In genomic region chr11:102287485-102287884, GRCm38 (mm10) we compare ENCODE assay signal across 25 mouse cellular contexts. TPM values are rescaled to one million over a fixed set of nuclear protein-coding genes. Genes with fewer than 3 reads are reported as not detected.
A peak's percentile ranks its signal among the peaks of the same experiment; 100 is the strongest.
DNase-seq lines count a peak whose midpoint lies in the region; ATAC-seq lines count a peak whose summit lies in the region.
"Had no signal": no experiment of that assay in that cellular context is flagged by ENCODE, and none has a peak within 500 bp of the region (broad histone marks: within the 10 kb centered on the region; RNA-seq: fewer than 3 reads in every experiment).

No protein-coding gene starts in this region.

- peak overlapping the region; percentile 29; the same call in 1 of the 2 replicates for H3K9ac ChIP-seq in forebrain, embryonic 12.5 days
- H3K9ac ChIP-seq in forebrain, embryonic 14.5 days (ENCODE audit: low read length) = no peak overlapping the region
- peak overlapping the region; percentile 29; the same call in 1 of the 2 replicates for H3K9ac ChIP-seq in hindbrain, embryonic 13.5 days
- no peak overlapping the region for H3K9ac ChIP-seq in hindbrain, embryonic 16.5 days (ENCODE audit: low read depth, low read length)
- no peak overlapping the region for H3K9ac ChIP-seq in liver, embryonic 16.5 days (ENCODE audit: low read depth, low read length)
- H3K9ac ChIP-seq: forebrain, postnatal 0 days; heart, embryonic 15.5 days; hindbrain, embryonic 15.5 days; lung, embryonic 14.5 days; neural tube, embryonic 15.5 days had no signal

- H3K9me3 ChIP-seq in forebrain, embryonic 12.5 days = no peaks in the 10 kb centered on the region
- H3K9me3 ChIP-seq in forebrain, embryonic 14.5 days (replicated peaks; ENCODE audit: control insufficient read depth, low read length) = no peaks in the 10 kb centered on the region
- H3K9me3 ChIP-seq in hindbrain, embryonic 13.5 days = no peaks in the 10 kb centered on the region
- no peaks in the 10 kb centered on the region for H3K9me3 ChIP-seq in hindbrain, embryonic 16.5 days (ENCODE audit: control insufficient read depth, low read length)
- H3K9me3 ChIP-seq in megakaryocyte, embryonic 14.5 days = no peaks in the 10 kb centered on the region
- H3K9me3 ChIP-seq in liver, embryonic 16.5 days (replicated peaks; ENCODE audit: control insufficient read depth, low read length) = no peaks in the 10 kb centered on the region
- H3K9me3 ChIP-seq: heart, embryonic 15.5 days; hindbrain, embryonic 15.5 days; kidney, embryonic 15.5 days; neural tube, embryonic 15.5 days had no signal

- no peak for DNase-seq in forebrain, embryonic 14.5 days (ENCODE audit: low spot score)
- DNase-seq: adrenal gland, adult 8-10 months; cerebellum, adult 2 months; forebrain, postnatal 0 days; gastrocnemius, postnatal 14 days; heart, adult 2 months; heart, postnatal 36 days; kidney, adult 11 months; kidney, postnatal 36 days; layer of hippocampus, postnatal 36 days; lung, embryonic 14.5 days; right cerebral cortex, adult 18-20 months; right cerebral cortex, postnatal 4 days; thymus, postnatal 25 days had no signal

- peaks cover 53% of the 10 kb centered on the region for H3K36me3 ChIP-seq in forebrain, embryonic 12.5 days (replicated peaks)
- H3K36me3 ChIP-seq in forebrain, embryonic 14.5 days (ENCODE audit: control insufficient read depth, insufficient read depth, low read length) = peaks cover 54% of the 10 kb centered on the region
- H3K36me3 ChIP-seq in hindbrain, embryonic 13.5 days = peaks cover 54% of the 10 kb centered on the region
- H3K36me3 ChIP-seq in hindbrain, embryonic 16.5 days (ENCODE audit: control insufficient read depth, insufficient read depth, low read length) = peaks cover 27% of the 10 kb centered on the region
- H3K36me3 ChIP-seq in megakaryocyte, embryonic 14.5 days (replicated peaks; ENCODE audit: low read length) = peaks cover 61% of the 10 kb centered on the region
- peaks cover 29% of the 10 kb centered on the region for H3K36me3 ChIP-seq in liver, embryonic 16.5 days (ENCODE audit: control insufficient read depth, insufficient read depth)

- no peak for ATAC-seq in forebrain, embryonic 12.5 days (ENCODE audit: low FRiP score)
- no peak for ATAC-seq in forebrain, embryonic 14.5 days
- ATAC-seq in hindbrain, embryonic 13.5 days (ENCODE audit: low FRiP score) = no peak
- no peak for ATAC-seq in hindbrain, embryonic 16.5 days
- ATAC-seq in megakaryocyte, adult 5-6 weeks (ENCODE audit: poor library complexity, severe bottlenecking) = no peak
- ATAC-seq in liver, embryonic 16.5 days (ENCODE audit: low read depth) = no peak
- ATAC-seq: forebrain, postnatal 0 days had no signal

- H3K4me1 ChIP-seq in forebrain, embryonic 12.5 days = peaks cover 15% of the 10 kb centered on the region
- peaks cover 8% of the 10 kb centered on the region for H3K4me1 ChIP-seq in forebrain, embryonic 14.5 days (ENCODE audit: control insufficient read depth, insufficient read depth, low read length)
- H3K4me1 ChIP-seq in hindbrain, embryonic 13.5 days (replicated peaks) = peaks cover 33% of the 10 kb centered on the region
- H3K4me1 ChIP-seq in hindbrain, embryonic 16.5 days (ENCODE audit: control insufficient read depth, insufficient read depth, low read depth, low read length) = peaks cover 14% of the 10 kb centered on the region
- H3K4me1 ChIP-seq in megakaryocyte, embryonic 14.5 days = peaks cover 64% of the 10 kb centered on the region
- H3K4me1 ChIP-seq in liver, embryonic 16.5 days (ENCODE audit: control insufficient read depth, low read depth, low read length) = peaks cover 31% of the 10 kb centered on the region

- no peaks in the 10 kb centered on the region for H3K27me3 ChIP-seq in forebrain, embryonic 12.5 days
- no peaks in the 10 kb centered on the region for H3K27me3 ChIP-seq in forebrain, embryonic 14.5 days (replicated peaks; ENCODE audit: control insufficient read depth, insufficient read depth, low read length)
- H3K27me3 ChIP-seq in hindbrain, embryonic 13.5 days = no peaks in the 10 kb centered on the region
- no peaks in the 10 kb centered on the region for H3K27me3 ChIP-seq in hindbrain, embryonic 16.5 days (replicated peaks; ENCODE audit: control insufficient read depth, insufficient read depth, low read length)
- H3K27me3 ChIP-seq in megakaryocyte, embryonic 14.5 days (replicated peaks) = no peaks in the 10 kb centered on the region
- no peaks in the 10 kb centered on the region for H3K27me3 ChIP-seq in liver, embryonic 16.5 days (ENCODE audit: control insufficient read depth, insufficient read depth, low read depth, low read length)
- H3K27me3 ChIP-seq: heart, embryonic 15.5 days; hindbrain, embryonic 15.5 days; kidney, embryonic 15.5 days; neural tube, embryonic 15.5 days had no signal

- no peak overlapping the region for H3K4me2 ChIP-seq in forebrain, embryonic 12.5 days
- no peak overlapping the region for H3K4me2 ChIP-seq in forebrain, embryonic 14.5 days (ENCODE audit: low read length)
- no peak overlapping the region for H3K4me2 ChIP-seq in hindbrain, embryonic 13.5 days
- no peak overlapping the region for H3K4me2 ChIP-seq in hindbrain, embryonic 16.5 days (ENCODE audit: low read length)
- H3K4me2 ChIP-seq in liver, embryonic 16.5 days (ENCODE audit: low read depth, low read length) = no peak overlapping the region
- H3K4me2 ChIP-seq: heart, embryonic 15.5 days; kidney, embryonic 15.5 days; lung, embryonic 14.5 days had no signal

- WGBS in forebrain, embryonic 12.5 days = 91% methylated on average over 8 of the region's 8 CpGs
- 91% methylated on average over 8 of the region's 8 CpGs for WGBS in forebrain, embryonic 14.5 days
- WGBS in hindbrain, embryonic 13.5 days = 87% methylated on average over 8 of the region's 8 CpGs
- WGBS in hindbrain, embryonic 16.5 days = 86% methylated on average over 8 of the region's 8 CpGs
- 80% methylated on average over 8 of the region's 8 CpGs for WGBS in liver, embryonic 16.5 days (ENCODE audit: insufficient replicate concordance)

- no peak overlapping the region for H3K4me3 ChIP-seq in forebrain, embryonic 12.5 days (replicated peaks)
- H3K4me3 ChIP-seq in forebrain, embryonic 14.5 days (ENCODE audit: low read depth, low read length) = no peak overlapping the region
- no peak overlapping the region for H3K4me3 ChIP-seq in hindbrain, embryonic 13.5 days
- H3K4me3 ChIP-seq in hindbrain, embryonic 16.5 days (ENCODE audit: low read length) = no peak overlapping the region
- H3K4me3 ChIP-seq in megakaryocyte, embryonic 14.5 days (replicated peaks) = peak overlapping the region; percentile 50
- H3K4me3 ChIP-seq in liver, embryonic 16.5 days (ENCODE audit: low read depth, low read length) = no peak overlapping the region
- H3K4me3 ChIP-seq: heart, adult 2 months; heart, embryonic 15.5 days; hindbrain, embryonic 15.5 days; kidney, embryonic 15.5 days had no signal

- no peak overlapping the region for H3K27ac ChIP-seq in forebrain, embryonic 12.5 days
- no peak overlapping the region for H3K27ac ChIP-seq in forebrain, embryonic 14.5 days (ENCODE audit: low read depth, low read length)
- no peak overlapping the region for H3K27ac ChIP-seq in hindbrain, embryonic 13.5 days
- no peak overlapping the region for H3K27ac ChIP-seq in hindbrain, embryonic 16.5 days (ENCODE audit: low read depth, low read length)
- H3K27ac ChIP-seq in liver, embryonic 16.5 days (ENCODE audit: low read length) = peak overlapping the region; percentile 48; the same call in 1 of the 2 replicates
- H3K27ac ChIP-seq: heart, adult 2 months; heart, embryonic 15.5 days; hindbrain, embryonic 15.5 days; kidney, embryonic 15.5 days; neural tube, embryonic 15.5 days had no signal

RNA-seq across cellular contexts. Expression of gene Tmub2, which starts 2.8 kb away (rescaled TPM):
- 53.9 and 55.9 TPM in 2 replicates for polyA plus RNA-seq in forebrain, embryonic 12.5 days (2016; fragmentation: Nextera tagmentation; extraction: Ambion mirVana)
- 74.4 and 75.3 TPM in 2 replicates for polyA plus RNA-seq in forebrain, embryonic 14.5 days (2014; fragmentation: Nextera tagmentation; extraction: Ambion mirVana)
- 81.3 and 82.8 TPM in 2 replicates for polyA plus RNA-seq in hindbrain, embryonic 13.5 days (2015; fragmentation: Nextera tagmentation; extraction: Ambion mirVana)
- polyA plus RNA-seq in hindbrain, embryonic 16.5 days (2015; fragmentation: Nextera tagmentation; extraction: Ambion mirVana) = 81.6 and 85.0 TPM in 2 replicates
- 46.7 and 48.3 TPM in 2 replicates for polyA plus RNA-seq in megakaryocyte, embryonic 14.5 days (2012; ENCODE audit: insufficient read depth, low replicate concordance)
- 20.8 and 22.0 TPM in 2 replicates for total RNA-seq in megakaryocyte, adult 5-6 weeks (2015)
- 27.0 and 27.5 TPM in 2 replicates for total RNA-seq in megakaryocyte, adult 5-6 weeks (2017)
- 26.7 and 28.5 TPM in 2 replicates for polyA plus RNA-seq in liver, embryonic 16.5 days (2015; fragmentation: Nextera tagmentation; extraction: Ambion mirVana)

RNA-seq across cellular contexts. Expression of gene Atxn7l3, which starts 8.9 kb away (rescaled TPM):
- polyA plus RNA-seq in forebrain, embryonic 12.5 days (2016; fragmentation: Nextera tagmentation; extraction: Ambion mirVana) = 22.4 and 22.6 TPM in 2 replicates
- polyA plus RNA-seq in forebrain, embryonic 14.5 days (2014; fragmentation: Nextera tagmentation; extraction: Ambion mirVana) = 25.2 and 28.7 TPM in 2 replicates
- 29.2 and 29.9 TPM in 2 replicates for polyA plus RNA-seq in hindbrain, embryonic 13.5 days (2015; fragmentation: Nextera tagmentation; extraction: Ambion mirVana)
- polyA plus RNA-seq in hindbrain, embryonic 16.5 days (2015; fragmentation: Nextera tagmentation; extraction: Ambion mirVana) = 26.6 and 29.2 TPM in 2 replicates
- polyA plus RNA-seq in megakaryocyte, embryonic 14.5 days (2012; ENCODE audit: insufficient read depth, low replicate concordance) = 64.8 and 80.0 TPM in 2 replicates
- total RNA-seq in megakaryocyte, adult 5-6 weeks (2015) = 24.9 and 26.9 TPM in 2 replicates
- total RNA-seq in megakaryocyte, adult 5-6 weeks (2017) = 25.5 and 25.7 TPM in 2 replicates
- 3.0 and 3.2 TPM in 2 replicates for polyA plus RNA-seq in liver, embryonic 16.5 days (2015; fragmentation: Nextera tagmentation; extraction: Ambion mirVana)

RNA-seq across cellular contexts. Expression of gene Asb16, which starts 18.9 kb away (rescaled TPM):
- not detected in 2 replicates for polyA plus RNA-seq in forebrain, embryonic 12.5 days (2016; fragmentation: Nextera tagmentation; extraction: Ambion mirVana)
- polyA plus RNA-seq in forebrain, embryonic 14.5 days (2014; fragmentation: Nextera tagmentation; extraction: Ambion mirVana) = not detected in 2 replicates
- not detected in 2 replicates for polyA plus RNA-seq in hindbrain, embryonic 13.5 days (2015; fragmentation: Nextera tagmentation; extraction: Ambion mirVana)
- polyA plus RNA-seq in hindbrain, embryonic 16.5 days (2015; fragmentation: Nextera tagmentation; extraction: Ambion mirVana) = 0.09 and 0.11 TPM in 2 replicates
- polyA plus RNA-seq in megakaryocyte, embryonic 14.5 days (2012; ENCODE audit: insufficient read depth, low replicate concordance) = not detected in 2 replicates
- total RNA-seq in megakaryocyte, adult 5-6 weeks (2015) = 0.04 TPM in 1 of 2 replicates, not detected in the other
- total RNA-seq in megakaryocyte, adult 5-6 weeks (2017) = not detected in 2 replicates
- 0.04 TPM in 1 of 2 replicates, not detected in the other for polyA plus RNA-seq in liver, embryonic 16.5 days (2015; fragmentation: Nextera tagmentation; extraction: Ambion mirVana)
- polyA plus RNA-seq: forebrain, postnatal 0 days; stomach, embryonic 14.5 days had no signal

RNA-seq across cellular contexts. Expression of gene Ubtf, which starts 32.1 kb away (rescaled TPM):
- polyA plus RNA-seq in forebrain, embryonic 12.5 days (2016; fragmentation: Nextera tagmentation; extraction: Ambion mirVana) = 111 and 121 TPM in 2 replicates
- polyA plus RNA-seq in forebrain, embryonic 14.5 days (2014; fragmentation: Nextera tagmentation; extraction: Ambion mirVana) = 74.5 and 91.0 TPM in 2 replicates
- 77.1 and 82.7 TPM in 2 replicates for polyA plus RNA-seq in hindbrain, embryonic 13.5 days (2015; fragmentation: Nextera tagmentation; extraction: Ambion mirVana)
- 70.4 and 76.8 TPM in 2 replicates for polyA plus RNA-seq in hindbrain, embryonic 16.5 days (2015; fragmentation: Nextera tagmentation; extraction: Ambion mirVana)
- polyA plus RNA-seq in megakaryocyte, embryonic 14.5 days (2012; ENCODE audit: insufficient read depth, low replicate concordance) = 46.9 and 85.8 TPM in 2 replicates
- total RNA-seq in megakaryocyte, adult 5-6 weeks (2015) = 19.6 and 22.4 TPM in 2 replicates
- total RNA-seq in megakaryocyte, adult 5-6 weeks (2017) = 82.8 and 90.2 TPM in 2 replicates
- polyA plus RNA-seq in liver, embryonic 16.5 days (2015; fragmentation: Nextera tagmentation; extraction: Ambion mirVana) = 44.5 and 46.4 TPM in 2 replicates

RNA-seq across cellular contexts. Expression of gene BC030867, which starts 38.8 kb away (rescaled TPM):
- 18.5 and 19.4 TPM in 2 replicates for polyA plus RNA-seq in forebrain, embryonic 12.5 days (2016; fragmentation: Nextera tagmentation; extraction: Ambion mirVana)
- 6.1 and 6.3 TPM in 2 replicates for polyA plus RNA-seq in forebrain, embryonic 14.5 days (2014; fragmentation: Nextera tagmentation; extraction: Ambion mirVana)
- polyA plus RNA-seq in hindbrain, embryonic 13.5 days (2015; fragmentation: Nextera tagmentation; extraction: Ambion mirVana) = 3.8 TPM in 2 replicates
- 2.9 and 3.6 TPM in 2 replicates for polyA plus RNA-seq in hindbrain, embryonic 16.5 days (2015; fragmentation: Nextera tagmentation; extraction: Ambion mirVana)
- polyA plus RNA-seq in megakaryocyte, embryonic 14.5 days (2012; ENCODE audit: insufficient read depth, low replicate concordance) = 2.6 and 4.2 TPM in 2 replicates
- 8.7 and 12.8 TPM in 2 replicates for total RNA-seq in megakaryocyte, adult 5-6 weeks (2015)
- 4.6 and 5.0 TPM in 2 replicates for total RNA-seq in megakaryocyte, adult 5-6 weeks (2017)
- polyA plus RNA-seq in liver, embryonic 16.5 days (2015; fragmentation: Nextera tagmentation; extraction: Ambion mirVana) = 13.2 and 13.8 TPM in 2 replicates

Comparison
In these comparisons a context has a peak if more than half of its experiments do, and no peak if none do; other contexts are left out.
1. H3K9ac ChIP-seq: peak in forebrain, embryonic 12.5 days (single experiment) and hindbrain, embryonic 13.5 days (single experiment); none in forebrain, embryonic 14.5 days (single experiment), hindbrain, embryonic 16.5 days (single experiment) and liver, embryonic 16.5 days (single experiment).